Mouse (Mus musculus) intestine, embryonic 14.5 days (tissue): ENCODE data around the gene Fbxl21. TPM values are rescaled to one million over a fixed set of nuclear protein-coding genes. Genes with fewer than 3 reads are reported as not detected.

ENCODE experiments used
- ATAC-seq: fragments of 200-750 bp; cut with Nextera tagmentation; replicated peaks from 2 replicates; pipeline ENCODE4 v1.8.0; 2017; ENCODE audit warnings: low read depth, moderate number of reproducible peaks, moderate TSS enrichment, moderate library complexity; ENCODE audit not compliant: low FRiP score, low TSS enrichment
- DNase-seq: peaks from one replicate; pipeline ENCODE4 v3.0.0-alpha.2; 2018; ENCODE audit warnings: low spot score
- H3K27ac ChIP-seq: fragments of 300-500 bp; sonication (generic); 2 replicates; pipeline ENCODE4 v1.5.1; 2014; ENCODE audit warnings: low read depth, mild to moderate bottlenecking, control low read depth
- H3K27me3 ChIP-seq: fragments of 300-500 bp; sonication (generic); replicated peaks from 2 replicates; pipeline ENCODE4 v1.6.1; 2014; ENCODE audit warnings: low read length, control low read depth; ENCODE audit not compliant: control insufficient read depth, insufficient read depth
- H3K36me3 ChIP-seq: fragments of 300-500 bp; sonication (generic); 2 replicates; pipeline ENCODE4 v1.6.1; 2014; ENCODE audit warnings: low read length, control low read depth; ENCODE audit not compliant: control insufficient read depth, insufficient read depth
- H3K4me1 ChIP-seq: fragments of 300-500 bp; sonication (generic); replicated peaks from 2 replicates; pipeline ENCODE4 v1.6.1; 2014; ENCODE audit warnings: low read length, control low read depth, mixed read lengths; ENCODE audit not compliant: control insufficient read depth, insufficient read depth
- H3K4me2 ChIP-seq: fragments of 300-500 bp; sonication (generic); 2 replicates; pipeline ENCODE4 v1.6.1; 2014; ENCODE audit warnings: low read length
- H3K4me3 ChIP-seq: fragments of 300-500 bp; sonication (generic); 2 replicates; pipeline ENCODE4 v1.5.1; 2014; ENCODE audit warnings: low read depth, low read length, control low read depth, mixed read lengths
- H3K9ac ChIP-seq: fragments of 300-500 bp; sonication (generic); 2 replicates; pipeline ENCODE4 v1.6.1; 2014; ENCODE audit warnings: mild to moderate bottlenecking, low read length
- H3K9me3 ChIP-seq: fragments of 300-500 bp; sonication (generic); 2 replicates; pipeline ENCODE4 v1.6.1; 2016; ENCODE audit warnings: low read length, control low read depth; ENCODE audit not compliant: control insufficient read depth
- WGBS: fragments of 180-500 bp; shearing (Covaris S2); extraction: QIAGEN DNeasy Blood & Tissue Kit; methylation state at CpG from one replicate; pipeline ENCODE4 v1.1.7; 2014; 5-methylcytosine and 5-hydroxymethylcytosine counted together
- polyA plus RNA-seq: library from polyadenylated mRNA; unstranded; fragments of >200 nt; fragmentation: Nextera tagmentation; extraction: Ambion mirVana; gene quantifications from 2 replicates; pipeline ENCODE4 v1.2.1, GENCODE M21; 2014

The Fbxl21 gene
- polyA plus RNA-seq, 1 experiment from 2014 or later = 3.2 TPM

DNA sequence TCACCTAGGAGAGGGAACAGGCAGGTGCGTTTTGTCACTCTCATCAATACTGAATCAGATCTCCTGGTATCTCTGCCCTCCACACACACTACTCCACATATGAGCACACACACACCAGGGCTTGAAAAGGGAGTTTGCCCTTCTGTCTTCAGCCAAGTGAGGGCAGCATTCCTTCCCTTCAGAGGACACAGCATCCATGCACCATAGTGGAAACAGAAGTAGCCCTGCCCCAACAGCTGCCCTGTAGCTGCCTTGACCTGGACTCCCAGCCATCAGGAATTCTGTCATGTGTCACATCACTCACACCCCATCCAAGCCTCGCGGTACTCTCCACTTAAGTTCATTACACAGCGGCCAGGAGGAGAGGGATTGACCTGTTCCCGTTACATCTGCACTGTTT is 55.8 kb downstream of the Fbxl21 start:
- Histone ChIP-seq H3K4me2 (no peak overlapping the region), H3K4me1 (peaks cover 53% of the 10 kb centered on the region), H3K9ac (no peak overlapping the region), H3K27ac (no peak overlapping the region; the same call in 1 of the 2 replicates), H3K27me3 (no peaks in the 10 kb centered on the region), H3K4me3 (no peak overlapping the region), H3K9me3 (no peaks in the 10 kb centered on the region), H3K36me3 (no peaks in the 10 kb centered on the region)
- WGBS = 75% methylated on average over 5 of the region's 5 CpGs
- no peak for ATAC-seq
- DNase-seq = no peak

DNA sequence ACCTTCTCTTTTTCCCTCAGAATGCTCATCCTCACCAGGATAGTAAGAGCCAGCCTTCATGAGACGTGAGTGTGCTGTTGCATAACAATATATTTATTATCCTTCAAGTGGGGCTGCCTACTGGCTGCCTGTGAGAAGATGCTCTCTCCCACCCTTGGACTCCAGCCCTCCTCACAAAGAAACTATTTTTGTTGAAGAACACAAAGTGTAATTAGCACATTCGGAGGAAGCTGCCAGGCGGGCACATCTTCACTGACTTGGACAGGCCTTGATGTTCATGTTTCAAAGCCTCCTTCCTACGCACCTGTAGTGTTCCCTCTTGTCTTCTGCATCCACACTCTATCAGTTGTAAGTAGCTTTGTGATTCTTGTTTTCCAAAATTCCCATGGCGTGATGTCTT is 58.2 kb downstream of the Fbxl21 start:
- WGBS = 83% methylated on average over 5 of the region's 5 CpGs
- ATAC-seq (no peak), DNase-seq (no peak)
- Histone ChIP-seq H3K27ac (no peak overlapping the region), H3K4me2 (no peak overlapping the region), H3K27me3 (no peaks in the 10 kb centered on the region), H3K4me3 (no peak overlapping the region), H3K9me3 (no peaks in the 10 kb centered on the region), H3K36me3 (no peaks in the 10 kb centered on the region), H3K4me1 (peaks cover 41% of the 10 kb centered on the region), H3K9ac (no peak overlapping the region)

DNA sequence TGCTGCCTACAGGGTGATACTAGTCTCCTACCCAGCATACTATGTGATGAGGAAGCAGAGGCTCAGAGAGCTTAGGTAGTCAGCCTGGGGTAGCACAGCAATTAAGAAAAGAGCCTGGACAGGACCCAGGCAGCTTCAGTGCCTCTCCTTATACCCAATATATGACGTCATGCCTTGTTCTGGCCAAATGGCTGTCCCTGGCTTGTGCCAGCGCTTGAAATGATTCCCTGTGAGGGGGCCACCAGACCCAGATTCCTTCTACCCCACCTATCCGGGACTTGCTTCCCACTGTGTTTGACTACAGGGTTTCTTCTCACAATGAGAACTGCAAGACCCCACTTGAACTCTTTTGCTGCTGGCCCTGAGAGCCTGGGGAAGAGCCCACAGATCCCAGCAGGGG is 59.2 kb downstream of the Fbxl21 start:
- H3K9ac ChIP-seq = no peak overlapping the region

DNA sequence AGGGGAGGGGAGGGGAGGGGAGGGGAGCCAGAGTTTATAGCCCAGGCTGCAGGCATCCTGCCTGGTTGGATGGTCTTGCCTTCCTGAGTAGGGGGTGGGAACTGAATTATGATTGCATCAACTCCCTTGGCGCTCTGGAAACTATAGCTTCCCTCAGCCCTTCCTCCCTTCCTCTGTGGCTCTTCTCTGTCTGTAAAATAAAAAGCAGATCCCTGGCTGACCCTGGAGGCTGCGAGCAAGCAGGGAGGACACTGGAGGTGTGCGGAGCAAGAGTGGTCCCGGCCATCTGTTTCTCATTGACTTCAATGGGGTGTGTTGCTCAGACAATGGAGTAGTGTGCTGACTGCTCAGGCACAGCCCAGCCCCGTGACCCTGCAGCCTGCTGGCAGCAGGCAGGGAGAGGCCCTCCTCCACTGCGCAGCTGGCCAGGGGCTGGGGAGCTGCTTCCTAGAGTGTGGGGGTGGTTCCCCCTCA is 59.7 kb downstream of the Fbxl21 start:
- Histone ChIP-seq H3K4me1 (peaks cover 36% of the 10 kb centered on the region), H3K4me2 (peak overlapping the region; percentile 35), H3K27ac (peak overlapping the region; percentile 95), H3K9ac (0 out of 2 replicates have a peak overlapping the region, but pooled peaks have one; percentile 17), H3K36me3 (no peaks in the 10 kb centered on the region), H3K9me3 (no peaks in the 10 kb centered on the region), H3K4me3 (no peak overlapping the region), H3K27me3 (no peaks in the 10 kb centered on the region)
- WGBS = 1% methylated on average over 6 of the region's 6 CpGs
- ATAC-seq (peak; percentile 96), DNase-seq (peak; percentile 90)

More for the DNA sequence above, 59.2 kb downstream of the Fbxl21 start:
- Histone ChIP-seq H3K9me3 (no peaks in the 10 kb centered on the region), H3K27me3 (no peaks in the 10 kb centered on the region), H3K4me1 (peaks cover 41% of the 10 kb centered on the region), H3K36me3 (no peaks in the 10 kb centered on the region), H3K4me3 (no peak overlapping the region), H3K27ac (peak overlapping the region; percentile 95), H3K4me2 (no peak overlapping the region)
- 0 out of 2 replicates have a peak, but pooled peaks have one; percentile 9 for ATAC-seq
- WGBS = 4% methylated on average over 3 of the region's 3 CpGs
- peak; percentile 73 for DNase-seq

DNA sequence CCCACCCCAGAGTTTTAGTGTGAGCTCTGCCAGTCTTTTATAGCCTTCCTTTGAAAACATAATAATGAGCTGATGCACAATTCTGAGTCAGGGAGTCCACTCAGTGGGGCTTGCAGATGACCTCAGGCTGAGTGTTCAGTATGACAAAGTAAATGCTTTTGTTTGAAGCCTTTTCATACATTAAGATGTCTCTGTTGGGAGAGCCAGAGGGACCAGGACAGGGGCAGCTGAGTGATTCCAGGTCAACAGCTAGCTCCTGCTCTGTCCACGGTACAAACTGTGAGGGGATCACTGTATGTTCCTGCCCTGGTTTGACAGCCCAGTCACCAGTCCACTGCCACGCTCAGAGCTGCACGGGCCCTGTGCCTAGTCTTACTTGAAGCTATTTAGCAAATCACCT is 60.4 kb downstream of the Fbxl21 start:
- no peaks in the 10 kb centered on the region for H3K36me3 ChIP-seq
- peak overlapping the region; percentile 95 for H3K27ac ChIP-seq
- H3K4me3 ChIP-seq = no peak overlapping the region
- peaks cover 35% of the 10 kb centered on the region for H3K4me1 ChIP-seq
- DNase-seq (no peak), ATAC-seq (peak; percentile 24; the same call in 1 of the 2 replicates)
- H3K9ac ChIP-seq = no peak overlapping the region
- no peaks in the 10 kb centered on the region for H3K27me3 ChIP-seq
- WGBS = 20% methylated on average over 3 of the region's 3 CpGs
- H3K9me3 ChIP-seq = no peaks in the 10 kb centered on the region
- no peak overlapping the region for H3K4me2 ChIP-seq

DNA sequence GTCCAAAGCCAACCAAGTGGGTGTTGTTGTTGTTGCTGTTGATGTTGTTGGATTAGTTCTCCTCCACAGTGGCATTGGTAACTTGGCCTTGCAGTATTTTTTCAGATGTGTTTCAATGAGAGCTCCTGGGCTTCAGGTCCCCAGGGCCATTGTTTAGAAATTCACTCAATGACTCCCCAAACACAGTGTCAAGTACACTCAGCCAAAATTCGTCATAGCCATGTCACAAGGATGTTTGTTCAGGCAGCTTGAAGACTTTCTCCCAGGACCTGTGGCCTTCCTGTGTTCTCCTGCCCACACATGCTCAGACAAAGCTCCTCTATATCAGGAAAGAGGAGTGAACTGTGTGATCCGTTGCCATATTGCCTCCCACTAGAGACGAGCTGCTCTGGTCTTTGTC is 63.8 kb downstream of the Fbxl21 start:
- Histone ChIP-seq H3K4me2 (no peak overlapping the region), H3K4me3 (no peak overlapping the region), H3K9ac (no peak overlapping the region), H3K27ac (no peak overlapping the region), H3K27me3 (no peaks in the 10 kb centered on the region), H3K4me1 (peaks cover 43% of the 10 kb centered on the region), H3K36me3 (no peaks in the 10 kb centered on the region), H3K9me3 (no peaks in the 10 kb centered on the region)
- WGBS = 71% methylated on average over 3 of the region's 3 CpGs
- no peak for DNase-seq
- no peak for ATAC-seq

Other genes with a start within 250 kb of the Fbxl21 start
- 5.3 and 5.7 TPM in 2 replicates for gene Cxcl14, start 225.9 kb upstream of the Fbxl21 start, polyA plus RNA-seq
- gene Gm3045, start 95.9 kb upstream of the Fbxl21 start, polyA plus RNA-seq = not detected in 2 replicates
- gene Slc25a48, start 84.1 kb upstream of the Fbxl21 start, polyA plus RNA-seq = 0.05 TPM in 2 replicates
- gene Il9, start 40.2 kb upstream of the Fbxl21 start, polyA plus RNA-seq = not detected in 2 replicates
- gene Lect2, start 26.0 kb downstream of the Fbxl21 start, polyA plus RNA-seq = 10.5 and 14.1 TPM in 2 replicates
- gene Tgfbi, start 87.1 kb downstream of the Fbxl21 start, polyA plus RNA-seq = 123 and 163 TPM in 2 replicates
- 37.5 and 39.9 TPM in 2 replicates for gene Smad5, start 180.5 kb downstream of the Fbxl21 start, polyA plus RNA-seq
- 0.32 TPM in 1 of 2 replicates, not detected in the other for gene Gm45623, start 231.4 kb downstream of the Fbxl21 start, polyA plus RNA-seq